Mouse (Mus musculus): ENCODE measurements around the gene Kcnmb2. TPM values are rescaled to one million over a fixed set of nuclear protein-coding genes. Genes with fewer than 3 reads are reported as not detected.
A peak's percentile ranks its signal among the peaks of the same experiment; 100 is the strongest.

Kcnmb2 gene
- total RNA-seq, 4 experiments from 2014 or later = 3.9 to 8.3 (median 6.1) TPM

DNA sequence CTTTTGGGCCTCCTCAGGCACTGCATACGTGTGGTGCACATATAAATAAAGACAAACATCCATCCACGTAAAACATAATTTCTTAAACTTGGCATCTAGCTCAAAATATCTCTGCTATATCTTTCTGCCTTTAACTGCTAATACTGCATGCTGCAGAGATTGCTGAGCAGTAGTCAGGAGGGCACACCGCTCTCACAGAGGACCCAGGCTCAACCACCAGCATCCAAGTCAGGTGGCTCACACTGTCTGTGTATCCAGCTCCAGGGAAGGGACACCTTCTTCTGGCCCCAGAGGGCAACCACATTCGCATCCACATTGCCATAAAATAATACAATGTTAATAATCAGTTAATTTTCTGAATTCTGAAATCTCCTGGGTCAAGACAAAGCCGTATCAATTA lies 241.9 kb downstream of the Kcnmb2 start:
- DNase-seq = no peak

DNA sequence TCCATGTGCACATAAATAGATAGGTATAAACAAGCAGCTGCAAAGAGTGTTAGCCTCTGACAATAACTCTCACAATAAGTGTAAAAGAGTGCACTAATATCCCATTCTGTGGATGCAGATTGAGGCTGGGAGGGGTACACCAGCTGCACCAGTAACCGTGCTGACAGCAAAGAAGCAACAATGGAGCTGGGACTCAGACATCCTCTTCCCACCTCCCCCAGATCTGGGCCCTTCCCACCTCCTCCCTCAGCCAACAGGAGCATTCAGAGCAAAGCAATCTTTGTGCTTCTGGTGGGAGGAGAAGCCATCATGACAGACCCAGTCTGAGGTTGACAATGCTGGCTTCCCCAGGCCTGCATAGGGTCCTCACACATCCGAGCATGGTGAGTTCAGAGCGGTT lies 242.3 kb downstream of the Kcnmb2 start:
- DNase-seq = no peak

DNA sequence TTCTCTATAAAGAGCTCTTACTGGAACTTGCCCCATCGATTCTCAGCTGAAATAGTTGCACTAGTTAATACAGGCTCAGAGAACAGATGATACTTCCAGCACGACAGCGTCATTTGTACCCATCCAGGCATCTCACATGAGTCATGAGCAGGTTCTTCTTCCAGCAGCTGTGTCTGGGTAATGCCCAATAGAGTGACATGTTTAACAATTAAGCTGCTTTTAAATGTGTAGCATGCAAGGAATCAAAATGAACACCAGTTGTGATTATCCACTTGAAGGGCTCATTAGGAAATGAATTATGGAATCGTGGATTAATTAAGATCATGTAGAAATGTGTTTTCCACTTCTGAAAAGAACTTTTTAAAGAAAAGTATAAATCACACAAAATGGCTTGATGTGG lies 245.4 kb downstream of the Kcnmb2 start:
- DNase-seq = no peak

DNA sequence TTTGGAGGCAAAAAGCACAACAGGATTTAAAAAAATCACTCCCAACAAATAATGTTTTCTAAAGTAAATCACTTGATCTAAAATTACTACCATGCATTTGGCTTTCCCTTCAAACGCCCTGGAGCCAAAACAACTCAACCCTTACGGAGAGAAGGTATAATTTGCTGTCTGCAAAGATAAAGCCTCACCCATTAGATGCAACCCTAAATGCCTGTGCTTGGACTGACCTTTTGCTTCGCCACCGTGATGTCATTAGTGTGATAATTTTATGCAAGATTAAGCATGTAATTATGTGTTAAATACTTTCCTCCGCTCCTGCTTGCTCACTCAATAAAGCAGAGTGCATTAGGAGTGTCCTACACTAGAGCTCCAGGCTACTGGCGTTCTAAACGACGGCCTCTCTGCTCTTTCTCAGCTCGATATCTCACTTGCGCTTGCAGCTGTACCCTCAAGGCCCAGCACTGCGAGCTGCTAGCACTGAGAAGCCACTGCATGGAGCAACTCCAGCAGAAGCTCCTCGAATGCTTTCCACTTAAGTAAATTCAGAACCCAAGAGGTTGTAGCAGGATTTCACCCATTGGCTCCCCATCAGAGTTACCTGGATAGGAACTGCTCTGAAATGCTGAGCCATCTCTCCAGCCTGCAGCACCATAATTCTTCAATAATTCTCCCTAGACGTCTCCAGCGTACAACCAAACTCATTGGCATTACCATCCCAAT lies 247.7 kb downstream of the Kcnmb2 start:
- DNase-seq = peak; percentile 3

DNA sequence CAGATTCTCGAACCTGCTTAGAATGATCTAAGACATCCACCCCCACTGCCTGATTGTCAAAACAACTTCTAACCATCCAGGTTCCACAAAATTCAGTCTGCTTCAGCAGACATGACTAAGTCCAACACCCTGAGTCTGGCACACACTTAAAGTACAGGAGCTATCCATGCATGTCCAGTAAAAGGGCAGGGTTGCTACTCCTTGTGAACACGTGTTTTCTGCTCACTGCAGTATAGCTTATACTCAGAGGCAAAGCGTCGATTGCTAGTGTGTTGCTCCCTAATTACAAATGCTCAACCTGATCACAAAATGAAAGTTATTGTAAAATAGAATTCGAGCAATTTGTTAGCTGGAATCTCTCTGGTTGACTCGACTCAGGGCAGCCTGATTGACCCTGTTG lies 278.2 kb downstream of the Kcnmb2 start:
- no peak for DNase-seq

DNA sequence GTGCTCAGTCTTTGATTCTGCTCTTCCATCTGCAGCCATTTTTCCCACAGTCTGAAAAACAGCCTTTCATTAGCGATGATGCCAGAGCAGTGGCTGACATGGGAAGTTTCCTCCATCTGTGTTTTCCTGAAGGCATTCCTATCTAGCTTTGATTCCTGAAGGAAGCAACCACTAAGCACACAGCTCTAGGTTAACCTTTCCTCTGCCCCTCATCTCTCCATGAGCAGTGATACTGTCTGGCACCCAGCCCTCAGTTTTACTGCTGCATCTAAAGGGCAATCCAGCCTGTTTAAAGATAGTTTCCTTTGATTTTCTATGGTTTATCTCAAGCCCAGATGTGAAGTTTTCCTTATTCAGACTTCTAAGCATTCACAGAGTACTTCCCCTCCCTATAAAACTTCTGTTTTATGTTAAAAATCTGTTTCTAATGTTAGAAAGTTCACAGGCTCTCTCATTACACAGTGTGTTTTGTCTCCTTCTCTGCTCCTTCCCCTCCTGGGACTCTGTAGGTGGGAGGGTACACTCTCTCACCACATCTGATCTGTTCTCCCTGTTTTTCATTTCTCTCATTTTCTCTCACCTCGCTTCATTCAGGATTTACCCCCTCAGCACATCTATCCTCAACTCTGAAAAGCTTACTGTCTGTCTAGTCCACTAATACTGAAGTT lies 283.7 kb downstream of the Kcnmb2 start:
- DNase-seq = no peak

DNA sequence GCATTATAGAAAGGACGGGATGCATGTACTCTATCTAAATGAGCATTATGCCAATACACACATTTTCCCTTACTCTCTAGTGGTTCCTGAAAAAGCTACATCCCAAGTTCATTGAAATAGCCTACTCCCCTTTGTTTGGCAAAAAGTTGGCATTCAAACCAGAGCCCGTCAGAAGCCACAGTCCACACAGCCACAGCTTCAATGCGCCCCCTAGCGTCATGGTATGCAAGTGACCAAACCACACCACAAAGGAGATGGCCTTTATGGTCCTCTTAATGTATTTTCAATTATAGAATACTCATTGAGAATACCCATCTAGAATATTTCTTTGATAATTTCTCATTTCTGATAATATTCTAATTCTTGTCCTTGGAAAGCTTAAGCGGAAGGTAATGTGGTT lies 286.2 kb downstream of the Kcnmb2 start:
- peak; percentile 10 for DNase-seq

DNA sequence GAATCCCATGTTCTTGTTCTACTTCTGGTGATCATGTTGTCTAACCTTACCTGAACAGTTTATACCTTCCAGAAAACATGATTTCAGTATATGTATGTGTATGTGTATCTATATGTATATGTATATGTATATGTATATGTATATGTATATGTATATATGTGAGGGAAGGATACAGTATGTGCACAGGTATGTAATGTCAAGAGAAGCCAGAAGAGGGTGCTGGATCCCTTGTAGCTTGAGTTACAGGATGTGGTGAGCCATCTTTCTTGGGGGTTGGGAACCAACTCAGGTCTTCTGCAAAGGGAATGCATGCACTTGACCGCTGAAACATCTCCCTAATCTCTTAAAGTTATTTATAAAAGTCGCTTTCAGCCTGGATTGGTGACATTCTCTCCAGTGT lies 286.6 kb downstream of the Kcnmb2 start:
- DNase-seq = no peak

DNA sequence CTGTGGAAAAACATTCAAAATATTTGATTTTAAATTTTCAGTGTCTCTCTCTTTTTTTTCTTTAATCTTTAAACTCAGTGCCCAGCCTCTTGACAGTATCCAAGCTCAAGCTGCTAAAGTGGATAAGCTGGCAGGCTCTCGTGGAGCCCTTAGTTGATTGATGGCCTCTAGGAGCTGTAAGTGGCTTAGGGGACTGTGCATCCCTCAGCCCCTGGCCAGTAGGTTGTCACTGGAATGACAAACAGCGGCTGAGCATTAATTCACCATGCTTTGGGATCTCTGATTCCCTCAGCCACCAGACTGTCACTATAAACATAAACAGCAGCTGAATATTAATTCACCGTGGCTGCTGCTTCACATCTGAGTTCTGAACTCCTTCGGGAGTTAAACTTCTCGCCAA lies 287.6 kb downstream of the Kcnmb2 start:
- DNase-seq = no peak

DNA sequence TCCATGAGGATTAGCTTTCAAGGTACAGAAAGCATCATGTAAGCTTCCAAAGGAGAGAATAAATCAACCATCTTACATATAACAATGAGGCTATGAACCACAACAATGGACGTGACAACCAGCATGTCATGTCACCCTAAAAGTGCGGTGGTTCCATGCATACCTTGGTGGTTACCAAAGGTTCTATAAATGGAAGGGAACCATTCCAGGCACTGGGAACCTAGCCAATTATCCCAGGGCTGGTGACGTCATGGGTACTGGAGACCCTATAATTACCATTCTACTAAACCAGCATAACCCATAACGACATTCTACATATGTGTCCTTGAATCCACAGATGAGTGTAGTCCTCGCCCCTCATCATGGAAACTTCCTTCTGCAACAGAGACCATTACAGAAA lies 291.7 kb downstream of the Kcnmb2 start:
- DNase-seq = no peak

DNA sequence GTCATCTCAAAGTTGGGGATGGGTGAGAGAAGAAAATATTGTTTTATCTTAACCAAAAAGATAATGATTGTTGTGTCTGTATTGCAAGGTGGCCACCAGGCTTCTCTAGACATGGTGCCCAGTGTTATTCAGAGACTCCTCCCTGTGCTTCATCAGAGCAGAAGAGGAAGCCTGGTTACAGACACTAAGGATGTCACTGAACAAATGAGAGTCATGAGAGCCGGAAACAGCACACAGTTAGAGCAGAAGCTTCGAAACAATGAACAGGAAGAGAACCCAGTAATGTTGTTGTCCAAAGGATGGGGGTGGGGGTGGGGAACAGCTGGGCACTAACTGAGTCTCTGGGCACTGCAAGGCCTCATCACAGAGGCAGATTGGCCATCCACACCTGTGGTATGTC lies 324.4 kb downstream of the Kcnmb2 start:
- no peak for DNase-seq

DNA sequence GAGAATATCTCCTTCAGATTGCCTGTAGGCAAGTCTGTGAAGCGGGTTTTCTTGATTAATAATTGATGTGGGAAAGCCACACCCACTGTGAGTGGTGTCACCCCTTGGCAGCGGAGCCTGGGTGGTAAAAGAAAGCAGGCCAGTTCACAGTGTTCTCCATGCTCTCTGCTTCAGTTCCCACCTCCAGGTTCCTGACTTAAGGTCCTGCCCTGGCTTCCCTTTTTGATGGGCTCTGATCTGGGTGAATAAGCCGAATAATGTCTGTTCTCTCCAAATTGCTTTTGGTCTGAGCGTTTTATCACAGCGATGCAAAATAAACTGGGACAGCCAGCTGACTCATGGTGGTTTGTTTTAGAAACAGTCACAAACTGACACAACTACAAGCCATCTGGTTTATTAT lies 334.5 kb downstream of the Kcnmb2 start:
- DNase-seq = no peak
